ENCODE assay signal across 20 mouse cellular contexts in genomic region chr19:32950794-32951193, GRCm38 (mm10).
DNase-seq lines count a peak whose midpoint lies in the region; ATAC-seq and TF ChIP-seq lines count a peak whose summit lies in the region.
"Had no signal": no experiment of that assay in that cellular context is flagged by ENCODE, and none has a peak within 500 bp of the region (broad histone marks: within the 10 kb centered on the region; RNA-seq: fewer than 3 reads in every experiment).

No protein-coding gene starts in this region.

- in situ Hi-C loops in CH12.LX (cut with MboI; ENCODE audit: low pct_ligation_motif_present, low pct_unique_long_range_greater_than_20kb, low sequenced_read_pairs) = loop anchor here (10.0 kb wide), 1 partner anchor 274 kb away; no protein-coding TSS in a partner anchor

- H3K4me2 ChIP-seq in liver, embryonic 16.5 days (ENCODE audit: low read depth, low read length) = no peak overlapping the region
- H3K4me2 ChIP-seq in liver, embryonic 12.5 days = no peak overlapping the region
- H3K4me2 ChIP-seq in CH12.LX (ENCODE audit: insufficient read depth, low read depth, poor library complexity, severe bottlenecking) = no peak overlapping the region
- H3K4me2 ChIP-seq: embryonic facial prominence, embryonic 13.5 days; forebrain, embryonic 15.5 days; heart, embryonic 12.5 days; limb, embryonic 12.5 days; midbrain, embryonic 11.5 days; neural tube, embryonic 12.5 days had no signal

- H3K36me3 ChIP-seq in liver, embryonic 16.5 days (ENCODE audit: control insufficient read depth, insufficient read depth) = no peaks in the 10 kb centered on the region
- H3K36me3 ChIP-seq in liver, embryonic 12.5 days = no peaks in the 10 kb centered on the region
- H3K36me3 ChIP-seq in CH12.LX (replicated peaks in 1 of 2; ENCODE audit: control insufficient read depth in 1 of 2, insufficient read depth in 1 of 2, low read length in 1 of 2) = no peaks in the 10 kb centered on the region
- H3K36me3 ChIP-seq: embryonic facial prominence, embryonic 13.5 days; forebrain, embryonic 15.5 days; heart, embryonic 12.5 days; limb, embryonic 12.5 days; neural tube, embryonic 12.5 days had no signal

- no peaks in the 10 kb centered on the region for H3K9me3 ChIP-seq in liver, embryonic 16.5 days (replicated peaks; ENCODE audit: control insufficient read depth, low read length)
- no peaks in the 10 kb centered on the region for H3K9me3 ChIP-seq in liver, embryonic 12.5 days (replicated peaks)
- no peaks in the 10 kb centered on the region for H3K9me3 ChIP-seq in CH12.LX (replicated peaks; ENCODE audit: low read length)
- H3K9me3 ChIP-seq: embryonic facial prominence, embryonic 13.5 days; forebrain, embryonic 15.5 days; heart, embryonic 12.5 days; limb, embryonic 12.5 days; neural tube, embryonic 12.5 days had no signal

- peak; percentile 37; the same call in 1 of the 2 replicates for ATAC-seq in liver, embryonic 16.5 days (ENCODE audit: low read depth)
- no peak for ATAC-seq in liver, embryonic 12.5 days
- peak; percentile 61 for ATAC-seq in common myeloid progenitor, adult 5-6 weeks (replicated peaks; ENCODE audit: low read depth, poor library complexity, severe bottlenecking)
- peak; percentile 53 for ATAC-seq in neutrophil, adult 5-6 weeks (ENCODE audit: extremely low read depth, insufficient number of reproducible peaks, low FRiP score, poor library complexity, severe bottlenecking)
- ATAC-seq: forebrain, embryonic 15.5 days; hindbrain, postnatal 0 days; intestine, postnatal 0 days had no signal

- no peaks in the 10 kb centered on the region for H3K27me3 ChIP-seq in liver, embryonic 16.5 days (ENCODE audit: control insufficient read depth, insufficient read depth, low read depth, low read length)
- 0 out of 2 replicates have a peak, but pooled peaks cover 2% of the 10 kb centered on the region for H3K27me3 ChIP-seq in liver, embryonic 12.5 days (replicated peaks)
- H3K27me3 ChIP-seq in CH12.LX (replicated peaks) = no peaks in the 10 kb centered on the region
- H3K27me3 ChIP-seq: embryonic facial prominence, embryonic 13.5 days; forebrain, embryonic 15.5 days; heart, embryonic 12.5 days; neural tube, embryonic 12.5 days had no signal

- WGBS in liver, embryonic 16.5 days (ENCODE audit: insufficient replicate concordance) = 8% methylated on average over 1 of the region's 1 CpGs
- 9% methylated on average over 1 of the region's 1 CpGs for WGBS in liver, embryonic 12.5 days (ENCODE audit: insufficient replicate concordance)

- TF ChIP-seq POLR2A in CH12.LX (IDR thresholded peaks at IDR 0.05; ENCODE audit: low read depth, low read length) = 0 out of 2 replicates have a peak, but pooled peaks have one; percentile 25

- no peaks in the 10 kb centered on the region; the same call in none of the 2 replicates for H3K4me1 ChIP-seq in liver, embryonic 16.5 days (ENCODE audit: control insufficient read depth, low read depth, low read length)
- 0 out of 2 replicates have a peak, but pooled peaks cover 3% of the 10 kb centered on the region for H3K4me1 ChIP-seq in liver, embryonic 12.5 days
- peaks cover 24 to 52% of the 10 kb centered on the region in 2 experiments for H3K4me1 ChIP-seq in CH12.LX (ENCODE audit: control insufficient read depth in 1 of 2, insufficient read depth in 2 of 2)
- H3K4me1 ChIP-seq: forebrain, embryonic 15.5 days; limb, embryonic 12.5 days; neural tube, embryonic 12.5 days had no signal

- no peak overlapping the region for H3K27ac ChIP-seq in liver, embryonic 16.5 days (ENCODE audit: low read length)
- H3K27ac ChIP-seq in liver, embryonic 12.5 days = no peak overlapping the region
- no peak overlapping the region for H3K27ac ChIP-seq in CH12.LX (ENCODE audit: insufficient read depth, low read depth)
- H3K27ac ChIP-seq: embryonic facial prominence, embryonic 13.5 days; forebrain, embryonic 15.5 days; hindbrain, postnatal 0 days; limb, embryonic 12.5 days; neural tube, embryonic 12.5 days had no signal

- TF ChIP-seq CTCF in CH12.LX (conservative IDR thresholded peaks at IDR 0.05 in 1 of 2, IDR thresholded peaks at IDR 0.05 in 1 of 2; ENCODE audit: low read depth in 2 of 2, low read length in 2 of 2) = no peak

- H3K9ac ChIP-seq in liver, embryonic 16.5 days (ENCODE audit: low read depth, low read length) = no peak overlapping the region
- H3K9ac ChIP-seq in liver, embryonic 12.5 days = no peak overlapping the region
- H3K9ac ChIP-seq in CH12.LX (ENCODE audit: insufficient read depth, low read depth) = no peak overlapping the region
- H3K9ac ChIP-seq: embryonic facial prominence, embryonic 13.5 days; forebrain, embryonic 15.5 days; heart, embryonic 12.5 days; limb, embryonic 12.5 days; neural tube, embryonic 12.5 days had no signal

- DNase-seq in CH12.LX (ENCODE audit: extremely low read depth) = peak; percentile 74
- DNase-seq in cerebellum, adult 11-12 months = no peak
- no peak for DNase-seq in frontal cortex, postnatal 14 days (ENCODE audit: low spot score in 2 of 2)
- DNase-seq: cerebellum, adult 8-10 months; gastrocnemius, postnatal 25 days; heart, postnatal 36 days; lung, adult 18-20 months; right cerebral cortex, adult 18-20 months had no signal

- dilution Hi-C loops in CH12.LX (cut with MboI; ENCODE audit: extremely low pct_ligation_motif_present, extremely low pct_unique_long_range_greater_than_20kb, low sequenced_read_pairs) = no loop called here

- no peaks in the 10 kb centered on the region for H3K79me2 ChIP-seq in CH12.LX (replicated peaks; ENCODE audit: control insufficient read depth, extremely low read depth, insufficient read depth, poor library complexity, severe bottlenecking)

- peak; percentile 61 for TF ChIP-seq EP300 in CH12.LX (IDR thresholded peaks at IDR 0.05; ENCODE audit: low read length)

- no peak; the same call in 1 of the 2 replicates for TF ChIP-seq RAD21 in CH12.LX (IDR thresholded peaks at IDR 0.05; ENCODE audit: low read depth, low read length)

- no peak overlapping the region for H3K4me3 ChIP-seq in liver, embryonic 16.5 days (ENCODE audit: low read depth, low read length)
- H3K4me3 ChIP-seq in liver, embryonic 12.5 days = no peak overlapping the region
- H3K4me3 ChIP-seq in CH12.LX (replicated peaks in 1 of 3; ENCODE audit: low read depth in 2 of 3, low read length in 2 of 3, poor library complexity in 1 of 3) = no peak overlapping the region
- H3K4me3 ChIP-seq: embryonic facial prominence, embryonic 13.5 days; forebrain, embryonic 15.5 days; heart, embryonic 12.5 days; limb, embryonic 12.5 days; neural tube, embryonic 12.5 days had no signal

TF ChIP-seq in CH12.LX, 34 proteins besides CTCF, POLR2A, EP300 and RAD21:
- TF ChIP-seq MAZ (IDR thresholded peaks at IDR 0.05; ENCODE audit: low read depth, low read length) (0 out of 2 replicates have a peak, but pooled peaks have one; percentile 57), BHLHE40 (IDR thresholded peaks at IDR 0.05; ENCODE audit: low read depth, low read length) (0 out of 2 replicates have a peak, but pooled peaks have one; percentile 28), USF1 (IDR thresholded peaks at IDR 0.05; ENCODE audit: low read depth, low read length) (no peak), TCF12 (IDR thresholded peaks at IDR 0.05; ENCODE audit: low read depth, low read length) (peak; percentile 73), ETS1 (conservative IDR thresholded peaks at IDR 0.05; ENCODE audit: low read depth, low read length) (peak; percentile 45; the same call in 1 of the 2 replicates), JUND (conservative IDR thresholded peaks at IDR 0.05; ENCODE audit: low read depth, low read length) (no peak), MEF2A (IDR thresholded peaks at IDR 0.05; ENCODE audit: borderline replicate concordance, low read depth, low read length) (0 out of 2 replicates have a peak, but pooled peaks have one; percentile 30), MAFK (IDR thresholded peaks at IDR 0.05; ENCODE audit: insufficient replicate concordance, low read length) (no peak), HCFC1 (IDR thresholded peaks at IDR 0.05; ENCODE audit: low read depth, low read length) (peak; percentile 18; the same call in 1 of the 2 replicates), CHD2 (IDR thresholded peaks at IDR 0.05; ENCODE audit: low read length) (peak; percentile 81), RCOR1 (conservative IDR thresholded peaks at IDR 0.05; ENCODE audit: low read depth, low read length) (no peak), SIN3A (IDR thresholded peaks at IDR 0.05; ENCODE audit: low read length) (no peak)
TF ChIP-seq in CH12.LX: peak in this region for 7.
